Mouse (Mus musculus) testis, postnatal 14 days (tissue): ENCODE measurements around the gene Gm7978.
"Not testable (repeated sequence)": the region's sequence is repeated elsewhere in the genome, so short reads cannot be mapped to it uniquely, and the experiment has no call there.

ENCODE experiments used
- DNase-seq: peaks from one replicate; pipeline ENCODE4 v3.0.0; 2021; ENCODE audit warnings: low spot score

Gene Gm7978

GRCm38 (mm10) chr5:95736073-95736472 is at the start of gene Gm7978:
Gene Gm7978 (minus strand): TSS chr5:95736173.
- DNase-seq: not testable (repeated sequence)

- DNase-seq: not testable (repeated sequence)
These were observed 39.7 kb upstream of the Gm7978 start, which contains the start of gene E330014E10Rik for GRCm38 (mm10) chr5:95775690-95776089. Gene E330014E10Rik (plus strand): TSS chr5:95775990.

- DNase-seq: not testable (repeated sequence)
These were observed 5.7 kb upstream of the Gm7978 start, which contains the start of gene Gm7982 for GRCm38 (mm10) chr5:95741714-95742113. Gene Gm7982 (plus strand): TSS chr5:95742014.
